Mouse (Mus musculus): ENCODE results near the gene Pphln1. TPM values are rescaled to one million over a fixed set of nuclear protein-coding genes. Genes with fewer than 3 reads are reported as not detected.
"Not testable (repeated sequence)": the region's sequence is repeated elsewhere in the genome, so short reads cannot be mapped to it uniquely, and the experiment has no call there.

Gene Pphln1
- 10 to 100 TPM; 43.4 to 43.9 TPM for total RNA-seq (2021)
- long read RNA-seq, transcript Pphln1-203 (8 exons, 1,154 nt) = major isoform, 17 of 36 reads
- long read RNA-seq, partial matches to known transcripts = 5 of 36 reads
- long read RNA-seq, other reads (novel, unspliced or antisense) = 14 of 36 reads

- DNase-seq (ENCODE audit: low spot score in 2 of 2) = peak; percentile 74 to 82
These were observed at the start of gene Pphln1, which contains the start of gene Zcrb1 for GRCm38 (mm10) chr15:93397826-93398698. Gene Pphln1 (plus strand): TSS chr15:93398350. Gene Zcrb1 (minus strand): TSS chr15:93398334.

DNA sequence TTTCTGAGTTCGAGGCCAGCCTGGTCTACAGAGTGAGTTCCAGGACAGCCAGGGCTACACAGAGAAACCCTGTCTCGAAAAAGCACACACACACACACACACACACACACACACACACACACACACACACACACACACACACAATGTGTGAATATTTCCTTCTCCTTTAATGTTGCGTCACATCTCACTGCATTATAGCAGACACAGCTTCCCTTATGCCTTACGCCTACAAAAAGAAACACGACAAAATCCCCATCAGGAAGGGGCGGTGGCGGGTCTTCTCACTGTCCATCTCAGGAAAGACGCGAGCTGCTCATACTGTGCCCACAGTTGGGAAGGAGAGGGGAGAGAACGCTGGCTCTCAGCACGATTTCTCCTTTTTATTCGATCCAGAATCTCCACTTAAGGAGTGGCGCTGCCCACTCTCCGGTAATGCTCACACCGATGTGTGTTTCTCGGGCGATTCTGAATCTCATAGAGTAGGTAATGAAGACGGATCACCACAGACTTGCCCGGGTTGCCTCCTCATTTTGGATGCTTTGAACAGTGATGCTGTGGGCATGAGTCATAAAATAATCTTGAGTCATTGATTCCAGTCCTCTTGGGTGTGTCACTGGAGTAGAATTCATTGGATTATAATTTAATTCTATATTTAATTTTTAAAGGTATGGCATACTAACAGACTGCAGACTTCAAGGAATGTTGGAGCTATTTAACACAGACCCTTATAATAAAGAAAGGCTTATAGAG, 39.6 kb upstream of the Pphln1 start:
- DNase-seq (ENCODE audit: low spot score in 2 of 2) = no peak

GRCm38 (mm10) chr15:93365561-93365960, 32.6 kb upstream of the Pphln1 start:
- no peak for DNase-seq (ENCODE audit: low spot score in 2 of 2)

DNA sequence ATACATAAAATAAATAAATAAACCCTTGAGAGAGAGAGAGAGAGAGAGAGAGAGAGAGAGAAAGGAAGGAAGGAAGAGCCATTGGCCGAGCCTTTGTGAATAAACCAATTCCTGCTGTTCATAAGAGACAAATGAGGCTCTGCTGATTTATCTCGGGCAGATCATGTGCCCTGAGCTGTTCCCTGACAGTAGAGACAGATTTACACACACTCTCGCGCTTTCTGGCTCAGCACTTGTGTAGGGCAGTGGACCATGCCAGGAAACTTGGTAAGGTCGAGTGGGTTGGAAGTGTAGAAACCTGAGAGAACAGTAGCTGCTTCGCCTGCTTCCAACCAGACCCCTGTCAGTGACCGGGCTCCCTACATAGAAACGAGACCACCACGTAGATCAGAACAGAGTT, 29.6 kb upstream of the Pphln1 start:
- no peak for DNase-seq (ENCODE audit: low spot score in 2 of 2)

DNA sequence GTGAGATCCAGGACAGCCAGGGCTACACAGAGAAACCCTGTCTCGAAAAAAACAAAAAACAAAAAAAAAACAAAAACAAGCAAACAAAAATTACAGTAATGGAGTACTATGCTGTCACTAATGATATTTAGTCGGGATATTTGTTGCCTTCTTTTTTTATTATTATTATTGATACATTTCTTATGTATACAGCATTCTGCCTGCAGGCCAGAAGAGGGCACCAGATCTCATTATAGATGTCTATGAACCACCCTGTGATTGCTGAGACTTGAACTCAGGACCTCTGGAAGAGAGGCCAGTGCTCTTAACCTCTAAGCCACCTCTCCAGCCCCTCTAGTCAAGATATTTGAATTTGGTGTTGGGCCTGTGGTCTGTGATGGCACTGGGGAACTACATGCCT, 26.3 kb upstream of the Pphln1 start:
- no peak for DNase-seq (ENCODE audit: low spot score in 2 of 2)

- not testable (repeated sequence) for DNase-seq (ENCODE audit: low spot score in 2 of 2)
These were observed 25.5 kb upstream of the Pphln1 start for GRCm38 (mm10) chr15:93372525-93373119.

GRCm38 (mm10) chr15:93375696-93376095, 22.5 kb upstream of the Pphln1 start:
- DNase-seq (ENCODE audit: low spot score in 2 of 2) = no peak

GRCm38 (mm10) chr15:93379177-93379576, 19.0 kb upstream of the Pphln1 start:
- DNase-seq (ENCODE audit: low spot score in 2 of 2) = no peak

DNA sequence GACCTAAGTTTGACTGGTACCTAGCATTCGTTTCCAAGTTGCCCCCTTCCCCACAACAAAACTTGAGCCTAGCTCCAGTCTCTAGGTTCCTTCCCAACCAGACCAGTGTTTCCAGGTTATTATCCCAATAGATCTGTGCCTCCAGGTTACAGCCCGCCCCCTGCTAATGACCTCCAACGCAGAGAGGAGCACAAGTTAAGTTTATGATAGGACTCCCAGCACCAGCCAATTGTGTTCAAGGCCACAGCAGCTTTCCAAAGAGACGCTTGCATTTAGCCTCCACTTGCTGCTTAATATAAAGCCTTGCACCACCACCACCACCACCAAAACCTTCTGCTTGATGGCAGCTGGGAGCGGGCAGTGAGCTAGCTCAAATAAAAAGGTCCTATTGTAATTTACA, 16.8 kb upstream of the Pphln1 start:
- DNase-seq (ENCODE audit: low spot score in 2 of 2) = no peak

- DNase-seq (ENCODE audit: low spot score in 2 of 2) = no peak
These were observed 881 bp upstream of the Pphln1 start for GRCm38 (mm10) chr15:93397269-93397668.

GRCm38 (mm10) chr15:93398699-93399540, 770 bp downstream of the Pphln1 start:
- no peak for DNase-seq (ENCODE audit: low spot score in 2 of 2)

DNA sequence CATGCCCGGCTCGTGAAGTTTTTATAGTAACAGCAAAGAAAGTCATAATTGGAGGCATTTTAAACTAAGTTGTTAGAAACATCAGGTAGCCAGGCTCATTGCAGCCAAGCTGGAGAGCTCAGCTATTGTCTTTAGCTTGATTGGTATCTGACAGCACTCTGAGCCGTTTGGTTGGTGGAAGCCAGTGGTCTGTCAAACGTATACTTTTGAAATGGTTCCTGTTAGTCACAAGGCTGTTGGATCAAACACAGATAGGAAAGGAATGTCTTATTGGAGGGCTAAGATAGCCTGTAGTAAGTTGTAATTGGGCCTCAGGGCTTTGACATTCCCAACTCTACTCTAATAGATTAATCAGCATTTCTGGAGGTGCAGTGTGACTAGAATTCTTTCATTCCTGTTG, 3.3 kb downstream of the Pphln1 start:
- no peak for DNase-seq (ENCODE audit: low spot score in 2 of 2)

GRCm38 (mm10) chr15:93402730-93403129, 4.6 kb downstream of the Pphln1 start:
- no peak for DNase-seq (ENCODE audit: low spot score in 2 of 2)

DNA sequence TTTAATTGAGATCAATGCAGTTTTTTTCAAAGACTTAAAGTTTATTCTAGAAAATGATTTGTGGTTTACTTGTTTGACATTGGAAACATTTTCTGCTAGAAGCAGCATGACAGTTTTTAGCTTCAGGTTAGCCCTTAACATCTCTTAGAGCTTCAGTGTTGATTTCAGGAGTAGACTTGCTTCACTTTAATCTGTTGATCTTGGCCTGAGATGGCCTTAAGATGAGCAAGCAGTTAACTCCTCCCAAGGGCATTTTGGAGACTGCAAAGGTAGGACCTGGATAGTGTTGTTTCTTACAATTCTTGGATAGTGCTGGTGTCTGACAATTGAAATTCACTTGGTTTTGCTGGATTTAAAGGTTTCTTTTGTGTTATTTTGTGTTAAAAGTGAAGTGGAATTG, 6.7 kb downstream of the Pphln1 start:
- DNase-seq (ENCODE audit: low spot score in 2 of 2) = no peak

DNA sequence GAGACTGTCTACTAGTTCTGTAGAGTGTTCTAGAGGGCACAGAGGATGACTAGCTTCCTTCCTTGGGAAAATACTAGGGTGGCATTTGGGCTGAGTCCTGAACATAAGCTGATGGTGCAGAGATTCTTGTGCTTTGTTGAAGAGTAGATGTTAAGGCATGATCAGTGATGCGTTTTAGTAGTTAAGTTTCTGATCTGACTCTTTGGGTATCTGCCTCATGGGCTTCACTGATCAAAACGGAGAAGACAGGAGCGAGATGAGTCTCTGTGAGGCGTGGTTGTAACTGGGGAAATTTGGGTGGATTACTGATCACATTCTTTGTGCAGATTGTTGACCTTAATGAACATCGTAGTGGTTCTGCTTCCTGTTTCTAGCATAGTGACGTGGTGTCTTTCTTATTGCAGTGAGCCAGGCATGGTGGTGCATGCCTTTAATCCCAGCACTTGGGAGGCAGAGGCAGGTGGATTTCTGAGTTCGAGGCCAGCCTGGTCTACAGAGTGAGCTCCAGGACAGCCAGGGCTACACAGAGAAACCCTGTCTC, 7.4 kb downstream of the Pphln1 start:
- DNase-seq (ENCODE audit: low spot score in 2 of 2) = no peak

- no peak for DNase-seq (ENCODE audit: low spot score in 2 of 2)
These were observed 8.3 kb downstream of the Pphln1 start for GRCm38 (mm10) chr15:93406492-93406891.

GRCm38 (mm10) chr15:93412445-93412844, 14.3 kb downstream of the Pphln1 start:
- no peak for DNase-seq (ENCODE audit: low spot score in 2 of 2)

- no peak for DNase-seq (ENCODE audit: low spot score in 2 of 2)
These were observed 16.3 kb downstream of the Pphln1 start for GRCm38 (mm10) chr15:93414456-93414855.

- no peak for DNase-seq (ENCODE audit: low spot score in 2 of 2)
These were observed 18.1 kb downstream of the Pphln1 start for GRCm38 (mm10) chr15:93416300-93416699.

GRCm38 (mm10) chr15:93420596-93420995, 22.4 kb downstream of the Pphln1 start:
- no peak for DNase-seq (ENCODE audit: low spot score in 2 of 2)
